Mouse (Mus musculus): Measurements from ENCODE around the gene Shtn1. TPM values are rescaled to one million over a fixed set of nuclear protein-coding genes. Genes with fewer than 3 reads are reported as not detected.

The Shtn1 gene
- 1 to 10 TPM; 1.6 TPM for total RNA-seq (2021)

- intact Hi-C loops (cut with DNase I): loop anchor here (5.0 kb wide), 1 partner anchor 48 kb away; no protein-coding TSS in a partner anchor
- no peak for DNase-seq (ENCODE audit: low spot score)
Observed at GRCm38 (mm10) chr19:59075472-59076101, at the start of gene Shtn1. TSS of gene Shtn1 (minus strand) at chr19:59076100.

GRCm38 (mm10) chr19:59114152-59114551, 38.3 kb upstream of the Shtn1 start:
- intact Hi-C loops (cut with DNase I): no loop called here
- no peak for DNase-seq (ENCODE audit: low spot score)

- intact Hi-C loops (cut with DNase I): no loop called here
- no peak for DNase-seq (ENCODE audit: low spot score)
Observed at GRCm38 (mm10) chr19:59109937-59110336, 34.0 kb upstream of the Shtn1 start.

- no peak for DNase-seq (ENCODE audit: low spot score)
- intact Hi-C loops (cut with DNase I): no loop called here
Observed at GRCm38 (mm10) chr19:59098315-59098714, 22.4 kb upstream of the Shtn1 start.

GRCm38 (mm10) chr19:59092295-59092694, 16.4 kb upstream of the Shtn1 start:
- intact Hi-C loops (cut with DNase I): no loop called here
- no peak for DNase-seq (ENCODE audit: low spot score)

GRCm38 (mm10) chr19:59090337-59090736, 14.4 kb upstream of the Shtn1 start:
- intact Hi-C loops (cut with DNase I): no loop called here
- DNase-seq (ENCODE audit: low spot score): no peak

- intact Hi-C loops (cut with DNase I): no loop called here
- DNase-seq (ENCODE audit: low spot score): no peak
Observed at GRCm38 (mm10) chr19:59084296-59084695, 8.4 kb upstream of the Shtn1 start.

GRCm38 (mm10) chr19:59076131-59076530, 231 bp upstream of the Shtn1 start:
- intact Hi-C loops (cut with DNase I): loop anchor here (5.0 kb wide), 1 partner anchor 49 kb away; no protein-coding TSS in a partner anchor

GRCm38 (mm10) chr19:59074841-59075471, 944 bp downstream of the Shtn1 start:
- DNase-seq (ENCODE audit: low spot score): no peak
- intact Hi-C loops (cut with DNase I): loop anchor here (5.0 kb wide), 1 partner anchor 48 kb away; no protein-coding TSS in a partner anchor

More at GRCm38 (mm10) chr19:59076131-59076530, 231 bp upstream of the Shtn1 start:
- DNase-seq (ENCODE audit: low spot score): no peak

- no peak for DNase-seq (ENCODE audit: low spot score)
- intact Hi-C loops (cut with DNase I): no loop called here
Observed at GRCm38 (mm10) chr19:59074381-59074780, 1.5 kb downstream of the Shtn1 start.

GRCm38 (mm10) chr19:59073006-59073405, 2.9 kb downstream of the Shtn1 start:
- intact Hi-C loops (cut with DNase I): no loop called here
- no peak for DNase-seq (ENCODE audit: low spot score)

- intact Hi-C loops (cut with DNase I): no loop called here
- DNase-seq (ENCODE audit: low spot score): no peak
Observed at GRCm38 (mm10) chr19:59071979-59072378, 3.9 kb downstream of the Shtn1 start.

- intact Hi-C loops (cut with DNase I): no loop called here
- DNase-seq (ENCODE audit: low spot score): no peak
Observed at GRCm38 (mm10) chr19:59071396-59071795, 4.5 kb downstream of the Shtn1 start.

- intact Hi-C loops (cut with DNase I): no loop called here
- no peak for DNase-seq (ENCODE audit: low spot score)
Observed at GRCm38 (mm10) chr19:59067652-59068051, 8.2 kb downstream of the Shtn1 start.

GRCm38 (mm10) chr19:59066670-59067069, 9.2 kb downstream of the Shtn1 start:
- intact Hi-C loops (cut with DNase I): no loop called here
- no peak for DNase-seq (ENCODE audit: low spot score)

GRCm38 (mm10) chr19:59066115-59066514, 9.8 kb downstream of the Shtn1 start:
- no peak for DNase-seq (ENCODE audit: low spot score)
- intact Hi-C loops (cut with DNase I): no loop called here

- no peak for DNase-seq (ENCODE audit: low spot score)
- intact Hi-C loops (cut with DNase I): no loop called here
Observed at GRCm38 (mm10) chr19:59064616-59065015, 11.3 kb downstream of the Shtn1 start.

- intact Hi-C loops (cut with DNase I): no loop called here
- DNase-seq (ENCODE audit: low spot score): no peak
Observed at GRCm38 (mm10) chr19:59063568-59063967, 12.3 kb downstream of the Shtn1 start.

GRCm38 (mm10) chr19:59058105-59058504, 17.8 kb downstream of the Shtn1 start:
- intact Hi-C loops (cut with DNase I): no loop called here
- DNase-seq (ENCODE audit: low spot score): no peak

- intact Hi-C loops (cut with DNase I): no loop called here
- DNase-seq (ENCODE audit: low spot score): no peak
Observed at GRCm38 (mm10) chr19:59057366-59057765, 18.5 kb downstream of the Shtn1 start.

GRCm38 (mm10) chr19:59054632-59054951, 21.3 kb downstream of the Shtn1 start:
- DNase-seq (ENCODE audit: low spot score): no peak

More at GRCm38 (mm10) chr19:59054632-59054951, 21.3 kb downstream of the Shtn1 start:
- intact Hi-C loops (cut with DNase I): no loop called here

Measured in heart, postnatal 25 days (tissue).